Mouse (Mus musculus) CH12.LX (cell line): ENCODE measurements at regions not wholly inside any gene's neighbourhood (a gene's known extent, or its start where the extent isn't known, plus 50 kb on each side); places are given as distances from the start of the nearest gene placed in this dataset.

Experiments used
- DNase-seq: peaks from one replicate; pipeline ENCODE4 v3.0.0-alpha.2; 2013; ENCODE audit errors: extremely low read depth
- H3K27ac ChIP-seq: 2 replicates; pipeline ENCODE4 v1.5.1; 2012; ENCODE audit warnings: low read depth, mild to moderate bottlenecking, control low read depth, moderate library complexity; ENCODE audit not compliant: insufficient read depth
- H3K27me3 ChIP-seq: replicated peaks from 2 replicates; pipeline ENCODE3; 2012; ENCODE audit warnings: inconsistent platforms
- H3K36me3 ChIP-seq, 2 experiments: replicated peaks in 1 of 2; 2 replicates each; pipeline versions ENCODE3 to v1.6.1; 2012; ENCODE audit warnings: inconsistent platforms in 1 of 2, low read length in 1 of 2, mild to moderate bottlenecking in 1 of 2, mixed read lengths in 1 of 2, moderate library complexity in 1 of 2; ENCODE audit not compliant: control insufficient read depth in 1 of 2, insufficient read depth in 1 of 2
- H3K4me1 ChIP-seq, 2 experiments: 2 replicates each; pipeline ENCODE4 v1.6.1; 2012; ENCODE audit warnings: inconsistent platforms in 1 of 2, moderate library complexity in 1 of 2; ENCODE audit not compliant: insufficient read depth in 2 of 2, control insufficient read depth in 1 of 2
- H3K4me2 ChIP-seq: 2 replicates; pipeline ENCODE4 v1.6.1; 2012; ENCODE audit warnings: low read depth, mild to moderate bottlenecking, control low read depth; ENCODE audit not compliant: poor library complexity, insufficient read depth, severe bottlenecking
- H3K4me3 ChIP-seq, 3 experiments: fragments of 150-350 bp in 1 of 3; sonication (generic) in 1 of 3; replicated peaks in 1 of 3; 2 replicates each; pipeline versions ENCODE3 to v1.5.1; 2011 to 2012; ENCODE audit warnings: low read depth in 2 of 3, low read length in 2 of 3, mild to moderate bottlenecking in 2 of 3, moderate library complexity in 2 of 3, control low read depth in 1 of 3, improper control_type of control experiment in 1 of 3, inconsistent platforms in 1 of 3, mixed read lengths in 1 of 3; ENCODE audit not compliant: poor library complexity in 1 of 3
- H3K79me2 ChIP-seq: replicated peaks from 2 replicates; pipeline ENCODE4 v1.6.1; 2012; ENCODE audit warnings: mild to moderate bottlenecking, moderate library complexity; ENCODE audit not compliant: control insufficient read depth, poor library complexity, insufficient read depth, severe bottlenecking; ENCODE audit errors: extremely low read depth
- H3K9ac ChIP-seq: 2 replicates; pipeline ENCODE4 v1.6.1; 2012; ENCODE audit warnings: low read depth, mild to moderate bottlenecking, control low read depth, moderate library complexity; ENCODE audit not compliant: insufficient read depth
- H3K9me3 ChIP-seq: replicated peaks from 2 replicates; pipeline ENCODE3; 2012; ENCODE audit warnings: low read length, inconsistent platforms, mixed read lengths
- BHLHE40 ChIP-seq: IDR thresholded peaks from 2 replicates; pipeline ENCODE4 v1.6.1; 2011; ENCODE audit warnings: mild to moderate bottlenecking, low read depth, low read length, improper control_type of control experiment
- CHD1 ChIP-seq: IDR thresholded peaks from 2 replicates; pipeline ENCODE4 v1.6.1; 2012; ENCODE audit warnings: low read depth, low read length, improper control_type of control experiment, inconsistent platforms
- CHD2 ChIP-seq: IDR thresholded peaks from 2 replicates; pipeline ENCODE4 v1.6.1; 2011; ENCODE audit warnings: low read length, improper control_type of control experiment
- E2F4 ChIP-seq: IDR thresholded peaks from 2 replicates; pipeline ENCODE4 v1.6.1; 2011; ENCODE audit warnings: low read depth, low read length, improper control_type of control experiment; ENCODE audit not compliant: insufficient replicate concordance
- EP300 ChIP-seq: IDR thresholded peaks from 2 replicates; pipeline ENCODE4 v1.6.1; 2011; ENCODE audit warnings: low read length, improper control_type of control experiment
- ETS1 ChIP-seq: conservative IDR thresholded peaks from 2 replicates; pipeline ENCODE4 v1.6.1; 2012; ENCODE audit warnings: low read depth, mild to moderate bottlenecking, inconsistent platforms, low read length, improper control_type of control experiment, moderate library complexity
- IRF4 ChIP-seq: IDR thresholded peaks from 2 replicates; pipeline ENCODE4 v1.6.1; 2014; ENCODE audit warnings: low read depth, mild to moderate bottlenecking, inconsistent platforms, low read length, improper control_type of control experiment
- JUN ChIP-seq: IDR thresholded peaks from 2 replicates; pipeline ENCODE4 v1.6.1; 2011; ENCODE audit warnings: low read depth, mild to moderate bottlenecking, low read length, improper control_type of control experiment, moderate library complexity; ENCODE audit not compliant: insufficient read depth
- JUND ChIP-seq: conservative IDR thresholded peaks from 2 replicates; pipeline ENCODE4 v1.6.1; 2011; ENCODE audit warnings: low read depth, low read length, improper control_type of control experiment
- MAFK ChIP-seq: IDR thresholded peaks from 2 replicates; pipeline ENCODE4 v1.6.1; 2011; ENCODE audit warnings: low read length, improper control_type of control experiment; ENCODE audit not compliant: insufficient replicate concordance
- MAX ChIP-seq: IDR thresholded peaks from 2 replicates; pipeline ENCODE4 v1.6.1; 2011; ENCODE audit warnings: low read length, improper control_type of control experiment
- NRF1 ChIP-seq: IDR thresholded peaks from 2 replicates; pipeline ENCODE4 v1.6.1; 2014; ENCODE audit warnings: low read depth, mild to moderate bottlenecking, inconsistent platforms, low read length, improper control_type of control experiment, moderate library complexity
- POLR2AphosphoS2 ChIP-seq: IDR thresholded peaks from 2 replicates; pipeline ENCODE4 v1.6.1; 2011; ENCODE audit warnings: low read depth, low read length, improper control_type of control experiment
- RAD21 ChIP-seq: IDR thresholded peaks from 2 replicates; pipeline ENCODE4 v1.6.1; 2011; ENCODE audit warnings: low read depth, mild to moderate bottlenecking, low read length, improper control_type of control experiment, moderate library complexity
- SIN3A ChIP-seq: IDR thresholded peaks from 2 replicates; pipeline ENCODE4 v1.6.1; 2012; ENCODE audit warnings: low read length, improper control_type of control experiment, inconsistent platforms
- SMC3 ChIP-seq: IDR thresholded peaks from 2 replicates; pipeline ENCODE4 v1.6.1; 2011; ENCODE audit warnings: low read depth, low read length, improper control_type of control experiment
- TBP ChIP-seq: conservative IDR thresholded peaks from 2 replicates; pipeline ENCODE4 v1.6.1; 2011; ENCODE audit warnings: low read depth, low read length, improper control_type of control experiment
- TCF12 ChIP-seq: IDR thresholded peaks from 2 replicates; pipeline ENCODE4 v1.6.1; 2014; ENCODE audit warnings: low read depth, mild to moderate bottlenecking, inconsistent platforms, low read length, improper control_type of control experiment
- USF1 ChIP-seq: IDR thresholded peaks from 2 replicates; pipeline ENCODE4 v1.6.1; 2014; ENCODE audit warnings: low read depth, mild to moderate bottlenecking, inconsistent platforms, low read length, improper control_type of control experiment
- ZNF384 ChIP-seq: IDR thresholded peaks from 2 replicates; pipeline ENCODE4 v1.6.1; 2012; ENCODE audit warnings: low read depth, low read length, improper control_type of control experiment, inconsistent platforms
- dilution Hi-C: fragments of 300-500 bp; cut with MboI; formaldehyde crosslinking; loops from 2 replicates; pipeline ENCODE4 v1.14.3; 2020; ENCODE audit warnings: low sequenced_read_pairs; ENCODE audit not compliant: extremely low pct_unique_long_range_greater_than_20kb, extremely low pct_ligation_motif_present
- in situ Hi-C: fragments of 300-500 bp; cut with MboI; formaldehyde crosslinking; loops from 3 replicates; pipeline ENCODE4 v1.14.3; 2019; ENCODE audit warnings: low sequenced_read_pairs, low pct_ligation_motif_present, low pct_unique_long_range_greater_than_20kb, mixed read lengths

- no peak overlapping the region for H3K4me2 ChIP-seq
- no peak for DNase-seq
- H3K36me3 ChIP-seq, result no peaks in the 10 kb centered on the region
- dilution Hi-C loops, result no loop called here
- H3K4me1 ChIP-seq, result peaks cover 0 to 7% of the 10 kb centered on the region in 2 experiments; a peak in 1 of 4 replicates
- H3K27me3 ChIP-seq, result no peaks in the 10 kb centered on the region
- no peaks in the 10 kb centered on the region for H3K79me2 ChIP-seq
- H3K4me3 ChIP-seq, result no peak overlapping the region
- H3K9ac ChIP-seq, result no peak overlapping the region
- in situ Hi-C loops, result no loop called here
- H3K27ac ChIP-seq, result no peak overlapping the region
- TF ChIP-seq RAD21 (no peak), SIN3A (no peak), USF1 (no peak), TCF12 (no peak), CHD1 (no peak), IRF4 (no peak), NRF1 (no peak), JUN (no peak), EP300 (no peak)
- TF ChIP-seq, all 38 proteins: peak for 0
- no peaks in the 10 kb centered on the region for H3K9me3 ChIP-seq
Measured at GRCm38 (mm10) chr9:80832808-80833207, 367.5 kb upstream of the Impg1 start.

DNA sequence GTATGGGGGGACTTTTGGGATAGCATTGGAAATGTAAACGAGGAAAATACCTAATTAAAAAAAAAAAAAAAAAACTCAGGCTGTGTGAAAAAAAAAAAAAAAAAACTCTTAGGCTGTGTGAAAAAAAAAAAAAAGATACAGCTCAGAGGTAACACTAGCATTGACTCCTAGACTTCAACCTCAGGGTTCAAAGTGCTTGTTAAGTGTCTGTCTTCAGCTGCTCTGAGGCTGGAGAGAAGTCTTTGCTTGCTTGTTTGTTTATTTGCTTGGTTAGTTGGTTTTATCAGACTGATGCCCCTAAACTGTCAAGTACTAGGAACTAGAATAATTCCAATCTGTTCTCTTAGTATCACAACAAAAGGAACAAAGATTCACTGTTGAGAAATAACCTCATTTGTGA is 360.1 kb upstream of the Impg1 start:
- Histone ChIP-seq H3K4me2 (no peak overlapping the region), H3K36me3 (no peaks in the 10 kb centered on the region), H3K79me2 (no peaks in the 10 kb centered on the region), H3K4me1 (no peaks in the 10 kb centered on the region), H3K27me3 (no peaks in the 10 kb centered on the region), H3K9ac (no peak overlapping the region), H3K27ac (no peak overlapping the region), H3K9me3 (no peaks in the 10 kb centered on the region), H3K4me3 (no peak overlapping the region)
- DNase-seq, result no peak
- dilution Hi-C loops, result no loop called here
- in situ Hi-C loops, result no loop called here
- TF ChIP-seq ETS1, result no peak
- TF ChIP-seq EP300, result no peak
- TF ChIP-seq E2F4, result no peak

- no peaks in the 10 kb centered on the region for H3K27me3 ChIP-seq
- H3K36me3 ChIP-seq, result no peaks in the 10 kb centered on the region
- no peaks in the 10 kb centered on the region for H3K9me3 ChIP-seq
- no peak overlapping the region for H3K27ac ChIP-seq
- H3K4me3 ChIP-seq, result no peak overlapping the region
- H3K4me1 ChIP-seq, result peaks cover 0 to 17% of the 10 kb centered on the region in 2 experiments; a peak in 2 of 4 replicates
- dilution Hi-C loops, result no loop called here
- no peak for TF ChIP-seq SMC3
- no peak for TF ChIP-seq JUND
- no peak for TF ChIP-seq ZNF384
- no peak for TF ChIP-seq CHD2
- no peak for TF ChIP-seq TBP
- TF ChIP-seq BHLHE40, result no peak
- 0 out of 2 replicates have a peak, but pooled peaks have one; percentile 46 for TF ChIP-seq ETS1
- TF ChIP-seq POLR2AphosphoS2, result no peak
- no peak for TF ChIP-seq MAX
- peak; percentile 86 for TF ChIP-seq MAFK
- in situ Hi-C loops, result no loop called here
- H3K9ac ChIP-seq, result no peak overlapping the region
- no peak overlapping the region for H3K4me2 ChIP-seq
- no peaks in the 10 kb centered on the region for H3K79me2 ChIP-seq
- DNase-seq, result peak; percentile 47
Measured at GRCm38 (mm10) chr9:80820066-80820465, 354.8 kb upstream of the Impg1 start.
